Mouse (Mus musculus): ENCODE measurements around the gene Snx11. TPM values are rescaled to one million over a fixed set of nuclear protein-coding genes. Genes with fewer than 3 reads are reported as not detected.

The Snx11 gene
- polyA plus RNA-seq, 1 experiment from 2014 or later = 51.1 TPM

- 88% methylated on average over 1 of the region's 1 CpGs for WGBS
- Histone ChIP-seq H3K36me3 (replicated peaks) (no peaks in the 10 kb centered on the region), H3K4me3 (no peak overlapping the region)
Measured at GRCm38 (mm10) chr11:96725833-96726232, 51.5 kb downstream of the Snx11 start.

GRCm38 (mm10) chr11:96718609-96719008 lies 58.8 kb downstream of the Snx11 start:
- no peak overlapping the region for H3K27ac ChIP-seq
- no peak overlapping the region for H3K4me2 ChIP-seq
- H3K4me3 ChIP-seq = no peak overlapping the region
- WGBS = 42% methylated on average over 7 of the region's 7 CpGs
- no peak for ATAC-seq (replicated peaks)
- H3K36me3 ChIP-seq (replicated peaks) = no peaks in the 10 kb centered on the region
- H3K9ac ChIP-seq = no peak overlapping the region
- no peaks in the 10 kb centered on the region for H3K27me3 ChIP-seq (replicated peaks)
- peaks cover 7% of the 10 kb centered on the region; the same call in 1 of the 2 replicates for H3K4me1 ChIP-seq
- H3K9me3 ChIP-seq = no peaks in the 10 kb centered on the region

More at GRCm38 (mm10) chr11:96725833-96726232, 51.5 kb downstream of the Snx11 start:
- Histone ChIP-seq H3K9me3 (no peaks in the 10 kb centered on the region), H3K27me3 (replicated peaks) (no peaks in the 10 kb centered on the region), H3K4me1 (peaks cover 14% of the 10 kb centered on the region), H3K4me2 (no peak overlapping the region), H3K9ac (no peak overlapping the region), H3K27ac (no peak overlapping the region)
- no peak for ATAC-seq (replicated peaks)

Other genes starting within 250 kb of the Snx11 start
- 70.6 and 76.7 TPM in 2 replicates for gene Cbx1, start 11.6 kb upstream of the Snx11 start, polyA plus RNA-seq (2015; fragmentation: Nextera tagmentation; extraction: Ambion mirVana)
- 80.9 and 81.2 TPM in 2 replicates for gene Nfe2l1, start 52.4 kb upstream of the Snx11 start, polyA plus RNA-seq (2015; fragmentation: Nextera tagmentation; extraction: Ambion mirVana)
- 19.9 and 20.5 TPM in 2 replicates for gene Copz2, start 72.3 kb upstream of the Snx11 start, polyA plus RNA-seq (2015; fragmentation: Nextera tagmentation; extraction: Ambion mirVana)
- 88.2 and 91.7 TPM in 2 replicates for gene Cdk5rap3, start 138.9 kb upstream of the Snx11 start, polyA plus RNA-seq (2015; fragmentation: Nextera tagmentation; extraction: Ambion mirVana)
- 0.17 and 0.30 TPM in 2 replicates for gene Prr15l, start 150.5 kb upstream of the Snx11 start, polyA plus RNA-seq (2015; fragmentation: Nextera tagmentation; extraction: Ambion mirVana)
- 28.7 and 29.7 TPM in 2 replicates for gene Pnpo, start 166.4 kb upstream of the Snx11 start, polyA plus RNA-seq (2015; fragmentation: Nextera tagmentation; extraction: Ambion mirVana)
- 16.2 and 17.3 TPM in 2 replicates for gene Sp2, start 205.4 kb upstream of the Snx11 start, polyA plus RNA-seq (2015; fragmentation: Nextera tagmentation; extraction: Ambion mirVana)
- 0.37 TPM in 1 of 2 replicates, not detected in the other for gene Sp6, start 235.8 kb upstream of the Snx11 start, polyA plus RNA-seq (2015; fragmentation: Nextera tagmentation; extraction: Ambion mirVana)